Mouse (Mus musculus) MEL (cell line): ENCODE results near the gene Trappc6a.

Source experiments
- CTCF ChIP-seq, 3 experiments: IDR thresholded peaks in 2 of 3; conservative IDR thresholded peaks in 1 of 3; 2 replicates each; pipeline ENCODE4 v1.5.1; 2011 to 2012; ENCODE audit warnings: low read length in 3 of 3, low read depth in 2 of 3, mild to moderate bottlenecking in 2 of 3, improper control_type of control experiment in 1 of 3, inconsistent platforms in 1 of 3, mixed read lengths in 1 of 3, moderate library complexity in 1 of 3; ENCODE audit not compliant: control insufficient read depth in 1 of 3, insufficient read depth in 1 of 3, poor library complexity in 1 of 3, severe bottlenecking in 1 of 3
- ETS1 ChIP-seq: IDR thresholded peaks from 2 replicates; pipeline ENCODE4 v1.6.1; 2012; ENCODE audit warnings: low read depth, mild to moderate bottlenecking, inconsistent platforms, low read length, improper control_type of control experiment, moderate library complexity
- POLR2A ChIP-seq, 2 experiments: IDR thresholded peaks; 2 replicates each; pipeline ENCODE4 v1.6.1; 2011 to 2012; ENCODE audit warnings: low read length in 2 of 2, mild to moderate bottlenecking in 2 of 2, control low read depth in 1 of 2, improper control_type of control experiment in 1 of 2, low read depth in 1 of 2, moderate library complexity in 1 of 2; ENCODE audit not compliant: control insufficient read depth in 1 of 2, insufficient read depth in 1 of 2, poor library complexity in 1 of 2
- POLR2AphosphoS2 ChIP-seq: IDR thresholded peaks from 2 replicates; pipeline ENCODE4 v1.6.1; 2011; ENCODE audit warnings: low read length, improper control_type of control experiment

GRCm38 (mm10) chr7:19495521-19496213 is 12.5 kb upstream of the Trappc6a start:
- TF ChIP-seq CTCF (IDR thresholded peaks at IDR 0.05 in 2 of 3, conservative IDR thresholded peaks at IDR 0.05 in 1 of 3; ENCODE audit: control insufficient read depth in 1 of 3, insufficient read depth in 1 of 3, low read depth in 2 of 3, low read length in 3 of 3, poor library complexity in 1 of 3, severe bottlenecking in 1 of 3) (no peak), POLR2AphosphoS2 (no peak), ETS1 (no peak), POLR2A (IDR thresholded peaks at IDR 0.05; ENCODE audit: control insufficient read depth in 1 of 2, insufficient read depth in 1 of 2, low read depth in 1 of 2, low read length in 2 of 2, poor library complexity in 1 of 2) (no peak)
